Mouse (Mus musculus) bone marrow macrophage, adult 2 months (primary cell): ENCODE data around the gene Tor4a.

Experiments
- CTCF ChIP-seq: IDR thresholded peaks from 2 replicates; pipeline ENCODE4 v1.5.1; 2012; ENCODE audit warnings: low read depth, mild to moderate bottlenecking, low read length, moderate library complexity
- POLR2A ChIP-seq: IDR thresholded peaks from 2 replicates; pipeline ENCODE4 v1.6.1; 2012; ENCODE audit warnings: mild to moderate bottlenecking, low read depth, low read length, borderline replicate concordance

GRCm38 (mm10) chr2:25147892-25148291 is 48.8 kb downstream of the Tor4a start:
- TF ChIP-seq CTCF (no peak), POLR2A (no peak)
